Mouse (Mus musculus): Measurements from ENCODE around the gene Scaf1. TPM values are rescaled to one million over a fixed set of nuclear protein-coding genes. Genes with fewer than 3 reads are reported as not detected.

Scaf1 gene
- total and polyA plus RNA-seq, 2 experiments from 2014 or later = 45.6 to 77.7 TPM

- H3K9ac ChIP-seq (replicated peaks; ENCODE audit: low read length) = no peak overlapping the region
- no peaks in the 10 kb centered on the region for H3K9me3 ChIP-seq (ENCODE audit: low read length)
- H3K4me2 ChIP-seq (ENCODE audit: low read depth, low read length) = no peak overlapping the region
- H3K27me3 ChIP-seq (ENCODE audit: insufficient read depth, low read length) = no peaks in the 10 kb centered on the region
- H3K36me3 ChIP-seq (ENCODE audit: insufficient read depth, low read length) = peaks cover 85% of the 10 kb centered on the region
- DNase-seq (ENCODE audit: low spot score) (no peak), ATAC-seq (no peak)
- H3K27ac ChIP-seq = no peak overlapping the region
- WGBS = 94% methylated on average over 8 of the region's 8 CpGs
- no peak overlapping the region for H3K4me3 ChIP-seq (ENCODE audit: low read length)
- TF ChIP-seq CTCF (IDR thresholded peaks at IDR 0.05; ENCODE audit: low read depth) = no peak
- no peaks in the 10 kb centered on the region for H3K4me1 ChIP-seq (ENCODE audit: insufficient read depth, low read length)
Measured at GRCm38 (mm10) chr7:45030857-45031256, 14.7 kb upstream of the Scaf1 start.

- H3K27ac ChIP-seq = no peak overlapping the region
- no peaks in the 10 kb centered on the region for H3K27me3 ChIP-seq (ENCODE audit: insufficient read depth, low read length)
- H3K9ac ChIP-seq (replicated peaks; ENCODE audit: low read length) = no peak overlapping the region
- no peak for ATAC-seq
- H3K9me3 ChIP-seq (ENCODE audit: low read length) = no peaks in the 10 kb centered on the region
- DNase-seq (ENCODE audit: low spot score) = no peak
- H3K4me3 ChIP-seq (ENCODE audit: low read length) = no peak overlapping the region
- H3K4me2 ChIP-seq (ENCODE audit: low read depth, low read length) = no peak overlapping the region
- 92% methylated on average over 6 of the region's 6 CpGs for WGBS
- H3K36me3 ChIP-seq (ENCODE audit: insufficient read depth, low read length) = peaks cover 76% of the 10 kb centered on the region
- no peaks in the 10 kb centered on the region for H3K4me1 ChIP-seq (ENCODE audit: insufficient read depth, low read length)
- no peak for TF ChIP-seq CTCF (IDR thresholded peaks at IDR 0.05; ENCODE audit: low read depth)
Measured at GRCm38 (mm10) chr7:45029995-45030394, 13.8 kb upstream of the Scaf1 start.

- no peak for DNase-seq (ENCODE audit: low spot score)
- no peak for ATAC-seq
- no peak overlapping the region for H3K4me2 ChIP-seq (ENCODE audit: low read depth, low read length)
- H3K9me3 ChIP-seq (ENCODE audit: low read length) = no peaks in the 10 kb centered on the region
- H3K9ac ChIP-seq (replicated peaks; ENCODE audit: low read length) = no peak overlapping the region
- no peak overlapping the region for H3K4me3 ChIP-seq (ENCODE audit: low read length)
- H3K27me3 ChIP-seq (ENCODE audit: insufficient read depth, low read length) = no peaks in the 10 kb centered on the region
- no peak for TF ChIP-seq CTCF (IDR thresholded peaks at IDR 0.05; ENCODE audit: low read depth)
- no peaks in the 10 kb centered on the region for H3K4me1 ChIP-seq (ENCODE audit: insufficient read depth, low read length)
- H3K27ac ChIP-seq = no peak overlapping the region
- WGBS = 89% methylated on average over 11 of the region's 11 CpGs
- H3K36me3 ChIP-seq (ENCODE audit: insufficient read depth, low read length) = peaks cover 60% of the 10 kb centered on the region
Measured at GRCm38 (mm10) chr7:45028351-45028750, 12.2 kb upstream of the Scaf1 start.

- no peak for DNase-seq (ENCODE audit: low spot score)
Measured at GRCm38 (mm10) chr7:45027761-45028160, 11.6 kb upstream of the Scaf1 start.

GRCm38 (mm10) chr7:45026256-45026655 lies 10.1 kb upstream of the Scaf1 start:
- Histone ChIP-seq H3K27me3 (ENCODE audit: insufficient read depth, low read length) (no peaks in the 10 kb centered on the region), H3K4me1 (ENCODE audit: insufficient read depth, low read length) (no peaks in the 10 kb centered on the region), H3K4me3 (ENCODE audit: low read length) (no peak overlapping the region), H3K36me3 (ENCODE audit: insufficient read depth, low read length) (peaks cover 42% of the 10 kb centered on the region), H3K9me3 (ENCODE audit: low read length) (no peaks in the 10 kb centered on the region), H3K27ac (peak overlapping the region; percentile 52; the same call in 1 of the 2 replicates), H3K4me2 (ENCODE audit: low read depth, low read length) (no peak overlapping the region), H3K9ac (replicated peaks; ENCODE audit: low read length) (no peak overlapping the region)
- TF ChIP-seq CTCF (IDR thresholded peaks at IDR 0.05; ENCODE audit: low read depth) = no peak
- 39% methylated on average over 2 of the region's 2 CpGs for WGBS
- DNase-seq (ENCODE audit: low spot score) (peak; percentile 56), ATAC-seq (peak; percentile 48; the same call in 1 of the 2 replicates)

More at GRCm38 (mm10) chr7:45027761-45028160, 11.6 kb upstream of the Scaf1 start:
- ATAC-seq = no peak; the same call in 1 of the 2 replicates
- Histone ChIP-seq H3K4me1 (ENCODE audit: insufficient read depth, low read length) (no peaks in the 10 kb centered on the region), H3K9ac (replicated peaks; ENCODE audit: low read length) (no peak overlapping the region), H3K4me3 (ENCODE audit: low read length) (no peak overlapping the region), H3K27me3 (ENCODE audit: insufficient read depth, low read length) (no peaks in the 10 kb centered on the region), H3K36me3 (ENCODE audit: insufficient read depth, low read length) (peaks cover 54% of the 10 kb centered on the region), H3K9me3 (ENCODE audit: low read length) (no peaks in the 10 kb centered on the region), H3K27ac (no peak overlapping the region), H3K4me2 (ENCODE audit: low read depth, low read length) (no peak overlapping the region)
- no peak for TF ChIP-seq CTCF (IDR thresholded peaks at IDR 0.05; ENCODE audit: low read depth)
- WGBS = 92% methylated on average over 9 of the region's 9 CpGs

GRCm38 (mm10) chr7:45025601-45026220 lies 9.5 kb upstream of the Scaf1 start:
- DNase-seq (ENCODE audit: low spot score) (no peak), ATAC-seq (no peak)
- peak overlapping the region; percentile 52; the same call in 1 of the 2 replicates for H3K27ac ChIP-seq
- no peaks in the 10 kb centered on the region for H3K9me3 ChIP-seq (ENCODE audit: low read length)
- H3K36me3 ChIP-seq (ENCODE audit: insufficient read depth, low read length) = peaks cover 36% of the 10 kb centered on the region
- no peak overlapping the region for H3K4me2 ChIP-seq (ENCODE audit: low read depth, low read length)
- no peaks in the 10 kb centered on the region for H3K27me3 ChIP-seq (ENCODE audit: insufficient read depth, low read length)
- 75% methylated on average over 8 of the region's 8 CpGs for WGBS
- H3K4me1 ChIP-seq (ENCODE audit: insufficient read depth, low read length) = no peaks in the 10 kb centered on the region
- no peak overlapping the region for H3K4me3 ChIP-seq (ENCODE audit: low read length)
- no peak for TF ChIP-seq CTCF (IDR thresholded peaks at IDR 0.05; ENCODE audit: low read depth)
- H3K9ac ChIP-seq (replicated peaks; ENCODE audit: low read length) = no peak overlapping the region
